7 mouse cellular contexts compared by ENCODE assay signal in the genomic region with DNA sequence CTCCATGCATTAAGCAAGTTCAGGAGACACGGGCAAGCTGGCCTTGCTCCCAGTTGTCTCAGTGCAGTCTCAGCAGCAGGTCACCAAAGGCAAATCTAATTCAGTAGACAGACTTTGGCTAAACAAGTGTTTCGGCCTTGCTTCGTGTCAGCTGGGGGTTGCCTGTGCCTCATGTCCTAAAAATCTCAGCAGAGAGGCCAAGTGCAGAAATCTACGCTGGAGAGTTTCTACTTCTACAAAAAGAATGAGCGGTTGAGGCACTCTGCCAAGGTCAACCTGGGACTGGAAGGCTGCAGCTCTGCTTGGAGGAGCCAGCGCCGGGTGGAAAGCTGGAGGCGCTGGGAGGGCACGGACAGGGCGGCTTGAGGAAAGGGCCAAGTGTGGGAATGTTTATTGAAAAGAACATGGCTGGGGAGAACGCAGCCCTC.
A peak's percentile ranks its signal among the peaks of the same experiment; 100 is the strongest.
DNase-seq lines count a peak whose midpoint lies in the region; ATAC-seq lines count a peak whose summit lies in the region.

No protein-coding gene starts in this region.

- no peak overlapping the region for H3K9ac ChIP-seq in embryonic facial prominence, embryonic 14.5 days (ENCODE audit: low read depth, low read length)
- H3K9ac ChIP-seq in limb, embryonic 13.5 days = no peak overlapping the region
- H3K9ac ChIP-seq in stomach, embryonic 16.5 days (ENCODE audit: low read length) = 0 out of 2 replicates have a peak overlapping the region, but pooled peaks have one; percentile 17

- ATAC-seq in embryonic facial prominence, embryonic 14.5 days (ENCODE audit: low read depth) = peak; percentile 41; the same call in 1 of the 2 replicates
- ATAC-seq in limb, embryonic 13.5 days (ENCODE audit: low FRiP score, low read depth) = peak; percentile 89
- peak; percentile 50; the same call in 1 of the 2 replicates for ATAC-seq in stomach, embryonic 16.5 days (ENCODE audit: insufficient read depth, low FRiP score)

- H3K27ac ChIP-seq in embryonic facial prominence, embryonic 14.5 days (replicated peaks; ENCODE audit: low read depth, low read length) = peak overlapping the region; percentile 69
- peak overlapping the region; percentile 88 for H3K27ac ChIP-seq in limb, embryonic 13.5 days
- peak overlapping the region; percentile 13; the same call in 1 of the 2 replicates for H3K27ac ChIP-seq in stomach, embryonic 16.5 days (ENCODE audit: low read length)

- H3K9me3 ChIP-seq in embryonic facial prominence, embryonic 14.5 days (ENCODE audit: control insufficient read depth, low read length) = no peaks in the 10 kb centered on the region; the same call in 1 of the 2 replicates
- peaks cover 8% of the 10 kb centered on the region for H3K9me3 ChIP-seq in limb, embryonic 13.5 days
- H3K9me3 ChIP-seq in stomach, embryonic 16.5 days (replicated peaks; ENCODE audit: control insufficient read depth, low read length) = no peaks in the 10 kb centered on the region

- intact Hi-C loops in heart, postnatal 14 days (cut with DNase I) = no loop called here

- 46% methylated on average over 11 of the region's 11 CpGs for WGBS in embryonic facial prominence, embryonic 14.5 days
- 32% methylated on average over 11 of the region's 11 CpGs for WGBS in limb, embryonic 13.5 days
- 36% methylated on average over 11 of the region's 11 CpGs for WGBS in stomach, embryonic 16.5 days

- DNase-seq in 3134 (ENCODE audit: extremely low read depth, insufficient read length, low spot score) (peak; percentile 55), 3T3-L1 (ENCODE audit: low read depth, low spot score) (peak; percentile 9)
- peak; percentile 91 for DNase-seq in embryonic facial prominence, embryonic 14.5 days (ENCODE audit: low spot score)
- DNase-seq in heart, postnatal 14 days = peak; percentile 71 to 82
- no peak for DNase-seq in embryo, embryonic 10.5 days (ENCODE audit: low spot score)

- 0 out of 2 replicates have a peak overlapping the region, but pooled peaks have one; percentile 3 for H3K4me2 ChIP-seq in embryonic facial prominence, embryonic 14.5 days (ENCODE audit: low read depth, low read length)
- peak overlapping the region; percentile 25 for H3K4me2 ChIP-seq in limb, embryonic 13.5 days (replicated peaks)
- no peak overlapping the region for H3K4me2 ChIP-seq in stomach, embryonic 16.5 days (ENCODE audit: low read depth, low read length)

- no peaks in the 10 kb centered on the region for H3K36me3 ChIP-seq in embryonic facial prominence, embryonic 14.5 days (ENCODE audit: control insufficient read depth, insufficient read depth, low read length)
- no peaks in the 10 kb centered on the region for H3K36me3 ChIP-seq in limb, embryonic 13.5 days
- no peaks in the 10 kb centered on the region for H3K36me3 ChIP-seq in stomach, embryonic 16.5 days (ENCODE audit: control insufficient read depth, insufficient read depth, low read length)

- H3K4me3 ChIP-seq in embryonic facial prominence, embryonic 14.5 days (ENCODE audit: low read depth, low read length) = no peak overlapping the region
- H3K4me3 ChIP-seq in limb, embryonic 13.5 days = no peak overlapping the region
- H3K4me3 ChIP-seq in stomach, embryonic 16.5 days (replicated peaks; ENCODE audit: low read length) = no peak overlapping the region

- peaks cover 3% of the 10 kb centered on the region for H3K4me1 ChIP-seq in embryonic facial prominence, embryonic 14.5 days (ENCODE audit: control insufficient read depth, insufficient read depth, low read length)
- peaks cover 26% of the 10 kb centered on the region for H3K4me1 ChIP-seq in limb, embryonic 13.5 days
- 0 out of 2 replicates have a peak, but pooled peaks cover 9% of the 10 kb centered on the region for H3K4me1 ChIP-seq in stomach, embryonic 16.5 days (ENCODE audit: control insufficient read depth, insufficient read depth, low read length)

- no peaks in the 10 kb centered on the region for H3K27me3 ChIP-seq in embryonic facial prominence, embryonic 14.5 days (replicated peaks; ENCODE audit: control insufficient read depth, insufficient read depth, low read length)
- no peaks in the 10 kb centered on the region for H3K27me3 ChIP-seq in limb, embryonic 13.5 days
- no peaks in the 10 kb centered on the region for H3K27me3 ChIP-seq in stomach, embryonic 16.5 days (ENCODE audit: control insufficient read depth, insufficient read depth, low read length)

Comparison
In these comparisons a context has a peak if more than half of its experiments do, and no peak if none do; other contexts are left out.
1. H3K27ac ChIP-seq: peak in every context shown above with its lines; median percentile 88 in limb, embryonic 13.5 days; 69 in embryonic facial prominence, embryonic 14.5 days; 13 in stomach, embryonic 16.5 days.